Mouse (Mus musculus): ENCODE measurements around the gene Luc7l.

- TF ChIP-seq CTCF (IDR thresholded peaks at IDR 0.05; ENCODE audit: low read depth, low read length) (no peak), POLR2A (IDR thresholded peaks at IDR 0.05; ENCODE audit: extremely low read depth, insufficient read depth, low read length) (no peak)
Measured at GRCm38 (mm10) chr17:26251886-26252538, 684 bp upstream of the Luc7l start.
